Mouse (Mus musculus): Measurements from ENCODE around the gene Pnpo. TPM values are rescaled to one million over a fixed set of nuclear protein-coding genes. Genes with fewer than 3 reads are reported as not detected.

The Pnpo gene
- polyA plus RNA-seq, 1 experiment from 2014 or later = 652 TPM

GRCm38 (mm10) chr11:96899449-96900306, 44.1 kb downstream of the Pnpo start:
- H3K9me3 ChIP-seq (replicated peaks) = no peaks in the 10 kb centered on the region
- ATAC-seq (ENCODE audit: low read depth) (no peak), DNase-seq (no peak)
- H3K36me3 ChIP-seq = no peaks in the 10 kb centered on the region
- WGBS (ENCODE audit: insufficient replicate concordance) = 55% methylated on average over 13 of the region's 13 CpGs
- peaks cover 3% of the 10 kb centered on the region; the same call in 1 of the 2 replicates for H3K4me1 ChIP-seq (replicated peaks)
- H3K9ac ChIP-seq = no peak overlapping the region
- no peak overlapping the region for H3K27ac ChIP-seq
- H3K27me3 ChIP-seq = peaks cover 12% of the 10 kb centered on the region
- no peak overlapping the region for H3K4me3 ChIP-seq (replicated peaks)
- no peak overlapping the region for H3K4me2 ChIP-seq

DNA sequence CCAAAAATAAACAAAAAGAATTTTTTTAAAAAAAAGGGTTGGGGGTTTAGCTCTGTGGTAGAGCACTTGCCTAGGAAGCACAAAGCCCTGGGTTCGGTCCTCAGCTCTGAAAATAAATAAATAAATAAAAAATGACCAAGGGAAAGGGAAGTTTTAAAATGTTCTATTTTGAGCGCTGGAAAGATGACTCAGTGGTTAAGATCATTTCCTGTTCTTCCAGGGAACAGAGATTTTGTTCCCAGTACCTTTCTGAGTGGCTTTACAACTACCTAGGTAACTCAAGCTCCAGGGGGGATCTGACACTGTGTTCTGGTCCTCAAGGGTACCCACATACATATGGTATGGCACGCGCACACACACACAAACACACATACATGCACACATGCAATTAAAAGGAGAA, 47.9 kb downstream of the Pnpo start:
- Histone ChIP-seq H3K27me3 (peaks cover 7% of the 10 kb centered on the region), H3K4me3 (replicated peaks) (no peak overlapping the region), H3K4me1 (replicated peaks) (no peaks in the 10 kb centered on the region), H3K27ac (no peak overlapping the region), H3K36me3 (no peaks in the 10 kb centered on the region), H3K9me3 (replicated peaks) (no peaks in the 10 kb centered on the region), H3K4me2 (no peak overlapping the region), H3K9ac (no peak overlapping the region)
- WGBS (ENCODE audit: insufficient replicate concordance) = 48% methylated on average over 4 of the region's 4 CpGs
- ATAC-seq (ENCODE audit: low read depth) (no peak), DNase-seq (no peak)

DNA sequence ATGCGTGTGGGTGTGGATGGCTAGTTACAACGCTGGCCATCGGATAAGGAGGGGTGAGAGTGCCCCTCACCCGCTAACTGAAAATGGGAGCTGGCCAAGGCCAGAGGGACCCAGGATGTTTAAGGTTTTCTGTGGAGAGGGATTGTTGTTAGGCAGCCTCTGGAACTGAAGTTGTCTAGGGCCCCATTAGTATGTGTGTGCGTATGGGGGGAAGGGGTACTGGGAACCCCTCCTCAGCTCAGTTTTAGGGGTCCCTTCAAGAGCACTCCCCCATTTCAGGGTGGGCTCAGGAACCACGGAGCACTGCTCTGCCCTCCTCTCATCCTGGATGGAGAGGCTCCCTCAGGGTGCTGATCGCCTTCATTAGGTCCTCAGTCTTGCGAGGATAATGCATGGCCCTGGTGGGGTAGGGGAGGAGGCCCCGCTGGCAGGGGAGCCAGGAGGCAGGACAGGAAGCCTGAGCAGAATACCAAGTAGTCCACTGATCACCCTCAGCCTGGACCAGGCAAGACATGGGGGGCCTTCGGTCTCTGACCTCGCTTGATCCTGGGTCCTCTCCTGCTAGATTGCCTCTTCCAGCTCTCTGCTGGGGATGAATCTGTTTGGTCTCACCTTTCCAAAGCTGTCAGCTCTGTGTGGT, 50.5 kb downstream of the Pnpo start:
- 67% methylated on average over 11 of the region's 11 CpGs for WGBS (ENCODE audit: insufficient replicate concordance)
- Histone ChIP-seq H3K27me3 (0 out of 2 replicates have a peak, but pooled peaks cover 3% of the 10 kb centered on the region), H3K4me3 (replicated peaks) (no peak overlapping the region), H3K36me3 (no peaks in the 10 kb centered on the region), H3K4me1 (replicated peaks) (no peaks in the 10 kb centered on the region), H3K4me2 (no peak overlapping the region), H3K27ac (no peak overlapping the region), H3K9ac (no peak overlapping the region), H3K9me3 (replicated peaks) (no peaks in the 10 kb centered on the region)
- ATAC-seq (ENCODE audit: low read depth) = no peak
- DNase-seq = no peak

DNA sequence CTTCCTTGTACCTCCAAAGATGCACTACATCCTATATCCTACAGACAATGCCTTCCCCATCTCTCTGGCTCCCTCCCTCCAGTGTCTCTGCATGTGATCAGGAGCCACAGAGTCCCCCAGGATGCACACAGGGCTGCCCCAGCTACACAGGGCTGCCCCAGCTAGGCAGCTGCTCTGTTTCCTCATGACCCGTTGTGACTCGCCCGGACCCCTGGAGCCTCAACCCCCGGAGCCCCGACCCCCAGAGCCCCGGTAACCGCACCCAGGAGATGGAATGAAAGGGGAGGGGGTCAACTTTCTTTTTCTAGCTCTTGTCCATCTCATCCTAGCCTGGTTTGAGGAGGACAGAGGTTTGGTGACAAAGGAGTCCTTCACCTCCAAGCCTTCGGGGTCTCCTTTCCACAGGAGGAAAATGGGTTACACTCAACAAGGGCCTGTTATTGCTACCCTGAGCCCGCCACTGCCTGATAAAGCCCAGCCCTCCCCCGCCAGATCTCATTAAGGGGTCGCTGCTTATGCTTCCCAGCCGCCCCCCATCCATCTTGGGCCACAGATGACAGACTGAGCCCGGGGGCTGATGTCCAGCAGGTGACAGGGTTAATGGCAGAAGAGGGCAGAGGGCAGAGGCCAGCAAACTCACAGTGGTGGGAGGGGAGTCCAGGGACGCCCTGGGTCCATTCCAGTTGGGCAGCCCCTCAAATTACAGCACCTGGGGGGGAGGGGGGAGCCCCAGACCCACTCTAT, 51.8 kb downstream of the Pnpo start:
- no peak for DNase-seq
- Histone ChIP-seq H3K9ac (no peak overlapping the region), H3K27ac (no peak overlapping the region), H3K4me2 (no peak overlapping the region), H3K36me3 (no peaks in the 10 kb centered on the region), H3K4me3 (replicated peaks) (no peak overlapping the region), H3K27me3 (0 out of 2 replicates have a peak, but pooled peaks cover 3% of the 10 kb centered on the region), H3K4me1 (replicated peaks) (0 out of 2 replicates have a peak, but pooled peaks cover 1% of the 10 kb centered on the region), H3K9me3 (replicated peaks) (no peaks in the 10 kb centered on the region)
- 60% methylated on average over 14 of the region's 14 CpGs for WGBS (ENCODE audit: insufficient replicate concordance)
- no peak for ATAC-seq (ENCODE audit: low read depth)

Other genes starting within 250 kb of the Pnpo start
- 9.7 and 10.6 TPM in 2 replicates for gene Snx11, start 166.4 kb downstream of the Pnpo start, polyA plus RNA-seq (2015; fragmentation: Nextera tagmentation; extraction: Ambion mirVana)
- 47.5 and 51.9 TPM in 2 replicates for gene Cbx1, start 154.9 kb downstream of the Pnpo start, polyA plus RNA-seq (2015; fragmentation: Nextera tagmentation; extraction: Ambion mirVana)
- 19.2 and 20.2 TPM in 2 replicates for gene Nfe2l1, start 114.0 kb downstream of the Pnpo start, polyA plus RNA-seq (2015; fragmentation: Nextera tagmentation; extraction: Ambion mirVana)
- gene Copz2, start 94.1 kb downstream of the Pnpo start, polyA plus RNA-seq (2015; fragmentation: Nextera tagmentation; extraction: Ambion mirVana) = 19.7 and 20.0 TPM in 2 replicates
- gene Cdk5rap3, start 27.5 kb downstream of the Pnpo start, polyA plus RNA-seq (2015; fragmentation: Nextera tagmentation; extraction: Ambion mirVana) = 39.6 and 44.4 TPM in 2 replicates
- gene Prr15l, start 15.9 kb downstream of the Pnpo start, polyA plus RNA-seq (2015; fragmentation: Nextera tagmentation; extraction: Ambion mirVana) = 4.4 and 5.2 TPM in 2 replicates
- gene Sp2, start 39.0 kb upstream of the Pnpo start, polyA plus RNA-seq (2015; fragmentation: Nextera tagmentation; extraction: Ambion mirVana) = 13.0 and 15.3 TPM in 2 replicates
- gene Sp6, start 69.4 kb upstream of the Pnpo start, polyA plus RNA-seq (2015; fragmentation: Nextera tagmentation; extraction: Ambion mirVana) = 0.05 and 0.08 TPM in 2 replicates
- 10.0 and 11.2 TPM in 2 replicates for gene Scrn2, start 86.0 kb upstream of the Pnpo start, polyA plus RNA-seq (2015; fragmentation: Nextera tagmentation; extraction: Ambion mirVana)
- 0.29 and 0.38 TPM in 2 replicates for gene Lrrc46, start 97.4 kb upstream of the Pnpo start, polyA plus RNA-seq (2015; fragmentation: Nextera tagmentation; extraction: Ambion mirVana)
- 45.7 and 51.4 TPM in 2 replicates for gene Mrpl10, start 97.6 kb upstream of the Pnpo start, polyA plus RNA-seq (2015; fragmentation: Nextera tagmentation; extraction: Ambion mirVana)
- gene Osbpl7, start 106.6 kb upstream of the Pnpo start, polyA plus RNA-seq (2015; fragmentation: Nextera tagmentation; extraction: Ambion mirVana) = 2.3 and 2.7 TPM in 2 replicates
- gene Tbx21, start 171.3 kb upstream of the Pnpo start, polyA plus RNA-seq (2015; fragmentation: Nextera tagmentation; extraction: Ambion mirVana) = not detected in 2 replicates
- 1.0 and 1.1 TPM in 2 replicates for gene Tbkbp1, start 207.5 kb upstream of the Pnpo start, polyA plus RNA-seq (2015; fragmentation: Nextera tagmentation; extraction: Ambion mirVana)
- gene Kpnb1, start 243.9 kb upstream of the Pnpo start, polyA plus RNA-seq (2015; fragmentation: Nextera tagmentation; extraction: Ambion mirVana) = 29.2 and 30.8 TPM in 2 replicates